Mouse (Mus musculus) B cell, adult 2 months (primary cell): ENCODE measurements around the gene Scgb2b26.
A peak's percentile ranks its signal among the peaks of the same experiment; 100 is the strongest.

ENCODE experiments used
- DNase-seq, 2 experiments: peaks; one replicate each; pipeline ENCODE4 v3.0.0; 2022

The Scgb2b26 gene

DNA sequence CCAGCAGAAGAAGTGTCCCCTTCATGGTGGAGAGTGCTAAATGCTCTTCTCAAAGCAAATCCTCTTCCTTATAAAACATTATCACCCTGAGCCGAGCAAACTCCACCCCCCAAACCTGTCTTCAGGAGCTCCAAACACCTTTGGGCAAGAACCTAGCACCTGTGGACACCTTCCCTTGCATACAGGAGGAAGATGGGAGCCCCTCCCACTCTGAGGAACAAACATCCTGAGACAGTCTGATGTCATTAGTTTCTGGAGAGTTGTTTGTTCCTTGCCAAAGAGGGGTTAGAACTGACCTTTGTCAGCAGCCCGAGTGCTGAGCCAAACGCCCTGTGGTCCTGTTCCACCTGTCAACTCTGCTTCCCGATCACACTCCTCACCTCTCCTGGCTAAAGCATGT, at the start of gene Scgb2b26:
Scgb2b26 (minus strand) TSS at position 101 of the 400 bp plus-strand sequence.
- no peak for DNase-seq

DNA sequence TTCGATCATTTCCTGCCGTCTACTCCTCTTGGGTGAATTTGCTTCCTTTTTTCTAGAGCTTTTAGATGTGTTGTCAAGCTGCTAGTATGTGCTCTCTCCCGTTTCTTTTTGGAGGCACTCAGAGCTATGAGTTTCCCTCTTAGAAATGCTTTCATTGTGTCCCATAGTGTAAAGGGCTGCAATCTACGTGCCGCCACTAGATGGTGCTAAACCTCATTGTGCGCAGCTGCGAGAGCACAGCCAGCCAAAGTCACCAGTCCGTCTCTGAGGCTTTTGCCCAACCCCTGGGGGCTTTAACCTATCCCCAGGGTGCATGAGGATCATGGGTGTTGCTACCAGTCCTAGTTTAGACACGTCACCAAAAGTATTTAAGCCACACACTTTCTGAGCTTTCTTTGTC, 37.4 kb upstream of the Scgb2b26 start:
- DNase-seq = peak; percentile 32 to 36

DNA sequence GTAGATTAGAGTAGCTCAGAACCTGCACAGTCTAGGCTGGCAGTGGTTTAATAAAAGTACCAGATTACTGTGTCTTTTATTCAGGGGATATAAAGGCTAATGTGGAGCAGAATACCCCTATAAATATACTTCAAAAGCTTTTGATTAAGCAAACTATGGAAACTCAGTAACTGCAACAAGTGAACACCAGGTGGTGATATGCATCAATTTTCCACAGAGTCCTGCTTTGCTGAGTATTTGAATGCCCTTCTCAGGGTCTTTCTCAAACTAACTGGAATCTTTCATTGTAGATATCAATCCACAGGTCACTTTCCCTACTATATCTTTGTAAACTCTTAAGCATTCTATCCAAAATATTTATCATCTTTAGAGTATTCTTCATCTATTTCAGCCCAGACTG, 41.9 kb downstream of the Scgb2b26 start:
- DNase-seq = no peak

DNA sequence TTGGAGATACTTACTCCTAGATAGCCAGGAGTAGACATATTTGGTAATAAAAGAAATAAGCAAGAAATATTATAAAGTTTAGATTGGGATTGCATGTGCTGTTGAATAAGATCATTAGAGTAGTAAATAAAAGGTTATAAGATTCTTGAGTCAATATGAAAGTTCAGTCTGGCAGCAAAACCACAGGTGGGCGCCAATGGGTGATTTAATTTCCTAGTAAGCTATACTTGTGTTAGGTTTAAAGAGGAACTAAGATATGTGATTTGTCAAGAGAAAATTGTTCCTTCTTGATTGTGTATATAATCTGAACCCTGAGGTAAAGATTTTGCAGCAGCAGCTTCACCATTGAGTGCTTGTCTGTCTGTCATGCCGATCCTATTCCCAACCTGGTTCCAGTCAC, 44.0 kb downstream of the Scgb2b26 start:
- peak; percentile 46 to 52 for DNase-seq

DNA sequence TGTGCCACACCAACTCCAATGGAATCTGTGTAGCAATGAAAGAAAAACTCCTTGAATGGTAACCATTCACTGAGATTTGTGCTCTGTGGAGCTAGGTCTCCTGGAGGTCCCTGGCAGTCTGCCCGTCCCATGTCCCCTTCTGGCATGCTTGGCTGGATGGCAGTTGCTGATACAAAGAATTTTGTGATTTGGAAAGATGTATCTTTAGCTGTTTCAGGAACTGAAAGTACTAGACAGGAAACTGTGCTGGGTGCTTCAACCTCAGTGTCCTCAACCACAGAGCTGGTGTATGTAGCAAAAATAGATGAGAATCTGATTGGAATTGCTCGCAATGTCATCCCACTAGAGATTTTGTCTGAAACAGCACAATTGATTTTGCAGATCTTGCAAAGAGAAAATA, 44.8 kb downstream of the Scgb2b26 start:
- peak; percentile 30 to 40 for DNase-seq
